Mouse (Mus musculus) lung, adult 2 months (tissue): ENCODE measurements around the gene Asic2.

Experiments
- CTCF ChIP-seq: fragments of 200-500 bp; IDR thresholded peaks from 2 replicates; pipeline ENCODE4 v1.5.1; 2011; ENCODE audit warnings: mild to moderate bottlenecking, low read length, control low read depth; ENCODE audit not compliant: insufficient read depth
- POLR2A ChIP-seq: fragments of 200-500 bp; IDR thresholded peaks from 2 replicates; pipeline ENCODE4 v1.6.1; 2011; ENCODE audit warnings: low read depth, mild to moderate bottlenecking, control low read depth, low read length, borderline replicate concordance; ENCODE audit errors: extremely low read depth

DNA sequence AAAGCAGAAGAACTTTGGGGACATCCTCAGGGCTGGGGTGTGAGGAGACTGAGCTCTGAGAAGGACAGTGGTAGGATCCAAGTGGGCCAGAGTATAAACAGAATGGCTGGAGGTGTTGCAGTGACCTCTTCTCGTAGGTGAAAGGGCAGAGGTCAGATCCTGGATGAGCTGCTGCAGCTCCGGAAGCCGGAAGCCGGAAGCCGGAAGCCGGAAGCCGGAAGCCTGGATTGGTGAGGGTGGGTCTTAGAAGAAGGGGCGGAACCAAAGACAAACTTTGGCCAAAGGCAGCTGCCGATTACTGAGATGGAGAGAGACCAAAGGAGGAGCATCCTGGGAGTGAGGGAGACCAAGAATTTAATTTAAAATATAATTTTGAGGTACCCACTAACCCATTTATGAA is 381.1 kb downstream of the Asic2 start:
- no peak for TF ChIP-seq POLR2A
- TF ChIP-seq CTCF: no peak
